Mouse (Mus musculus) mature B cell (primary cell): ENCODE results near the gene Slc29a1.
"Not testable (repeated sequence)": the region's sequence is repeated elsewhere in the genome, so short reads cannot be mapped to it uniquely, and the experiment has no call there.

Experiments
- in situ Hi-C: fragments of 300-500 bp; cut with MboI; formaldehyde crosslinking; loops from 2 replicates; pipeline ENCODE4 v1.14.3; 2019

Slc29a1 gene

GRCm38 (mm10) chr17:45599446-45600242 is at the start of gene Slc29a1:
Gene Slc29a1, minus strand, starts transcription at chr17:45599606.
- in situ Hi-C loops: no loop called here

- in situ Hi-C loops: no loop called here
These were observed 44.8 kb upstream of the Slc29a1 start for GRCm38 (mm10) chr17:45644185-45644584.

- in situ Hi-C loops: no loop called here
These were observed 43.3 kb upstream of the Slc29a1 start for GRCm38 (mm10) chr17:45642701-45643100.

- in situ Hi-C loops: no loop called here
These were observed 42.6 kb upstream of the Slc29a1 start for GRCm38 (mm10) chr17:45641981-45642380.

GRCm38 (mm10) chr17:45638596-45639295 is 39.3 kb upstream of the Slc29a1 start:
- in situ Hi-C loops: no loop called here

GRCm38 (mm10) chr17:45634033-45634432 is 34.6 kb upstream of the Slc29a1 start:
- in situ Hi-C loops: no loop called here

- in situ Hi-C loops: no loop called here
These were observed 32.5 kb upstream of the Slc29a1 start for GRCm38 (mm10) chr17:45631940-45632339.

- in situ Hi-C loops: no loop called here
These were observed 31.6 kb upstream of the Slc29a1 start for GRCm38 (mm10) chr17:45630992-45631391.

GRCm38 (mm10) chr17:45629861-45630694 is 30.7 kb upstream of the Slc29a1 start:
- in situ Hi-C loops: loop anchor here (5.0 kb wide), 1 partner anchor 48 kb away; no protein-coding TSS in a partner anchor

- in situ Hi-C loops: loop anchor here (5.0 kb wide), 1 partner anchor 47 kb away; no protein-coding TSS in a partner anchor
These were observed 29.8 kb upstream of the Slc29a1 start for GRCm38 (mm10) chr17:45628885-45629855.

- in situ Hi-C loops: loop anchor here (5.0 kb wide), 1 partner anchor 46 kb away; no protein-coding TSS in a partner anchor
These were observed 28.8 kb upstream of the Slc29a1 start for GRCm38 (mm10) chr17:45628160-45628559.

- in situ Hi-C loops: loop anchor here (5.0 kb wide), 1 partner anchor 44 kb away; no protein-coding TSS in a partner anchor
These were observed 27.2 kb upstream of the Slc29a1 start for GRCm38 (mm10) chr17:45626577-45627134.

- in situ Hi-C loops: not testable (repeated sequence)
These were observed 24.0 kb upstream of the Slc29a1 start for GRCm38 (mm10) chr17:45623425-45623824.

- in situ Hi-C loops: no loop called here
These were observed 20.2 kb upstream of the Slc29a1 start for GRCm38 (mm10) chr17:45619386-45620256.

GRCm38 (mm10) chr17:45618941-45619385 is 19.6 kb upstream of the Slc29a1 start:
- in situ Hi-C loops: no loop called here

GRCm38 (mm10) chr17:45617655-45618054 is 18.2 kb upstream of the Slc29a1 start:
- in situ Hi-C loops: no loop called here

- in situ Hi-C loops: no loop called here
These were observed 17.3 kb upstream of the Slc29a1 start for GRCm38 (mm10) chr17:45616679-45617078.

- in situ Hi-C loops: no loop called here
These were observed 16.7 kb upstream of the Slc29a1 start for GRCm38 (mm10) chr17:45616046-45616650.

GRCm38 (mm10) chr17:45612921-45613320 is 13.5 kb upstream of the Slc29a1 start:
- in situ Hi-C loops: no loop called here
